Mouse (Mus musculus): ENCODE data around the gene Satb2. TPM values are rescaled to one million over a fixed set of nuclear protein-coding genes. Genes with fewer than 3 reads are reported as not detected.
A peak's percentile ranks its signal among the peaks of the same experiment; 100 is the strongest.

Satb2 gene
- polyA plus RNA-seq, 1 experiment from 2014 or later = 0.90 TPM

DNA sequence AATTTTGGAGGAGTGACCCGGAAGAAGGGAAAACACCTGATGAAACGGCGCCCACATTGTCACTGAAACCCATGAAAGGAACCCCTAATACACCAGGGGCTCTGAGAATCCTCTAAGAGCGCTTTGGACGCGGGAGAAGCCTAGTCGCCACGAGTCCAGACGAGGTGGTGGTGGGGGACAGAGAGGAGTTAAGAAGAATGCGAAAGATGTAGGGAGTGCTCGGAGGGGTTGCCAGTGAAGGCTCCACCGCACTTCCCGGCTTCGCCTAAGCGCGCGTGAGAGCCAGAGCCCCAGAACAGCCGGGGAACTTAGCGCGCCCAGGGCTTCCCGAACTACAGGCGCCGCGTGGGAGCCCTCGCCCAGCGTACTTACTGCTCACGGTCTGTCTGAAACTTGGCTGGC, 7.7 kb downstream of the Satb2 start:
- no peak overlapping the region for H3K27ac ChIP-seq (ENCODE audit: low read depth, low read length)
- H3K36me3 ChIP-seq (ENCODE audit: control insufficient read depth, insufficient read depth, low read length) = no peaks in the 10 kb centered on the region
- under 1% methylated on average over 27 of the region's 27 CpGs for whole genome bisulfite sequencing (ENCODE audit: insufficient replicate concordance)
- H3K9me3 ChIP-seq (replicated peaks; ENCODE audit: control insufficient read depth, low read length) = no peaks in the 10 kb centered on the region
- H3K4me2 ChIP-seq = peak overlapping the region; percentile 84
- H3K9ac ChIP-seq (ENCODE audit: low read depth, low read length) = 0 out of 2 replicates have a peak overlapping the region, but pooled peaks have one; percentile 7
- ATAC-seq (replicated peaks; ENCODE audit: insufficient number of reproducible peaks, low FRiP score, low TSS enrichment) = no peak
- H3K27me3 ChIP-seq (ENCODE audit: control insufficient read depth, insufficient read depth, low read length) = peaks cover 43% of the 10 kb centered on the region
- peak overlapping the region; percentile 65 for H3K4me3 ChIP-seq (ENCODE audit: low read depth, low read length)
- H3K4me1 ChIP-seq (ENCODE audit: control insufficient read depth, insufficient read depth, low read length) = peaks cover 12% of the 10 kb centered on the region

DNA sequence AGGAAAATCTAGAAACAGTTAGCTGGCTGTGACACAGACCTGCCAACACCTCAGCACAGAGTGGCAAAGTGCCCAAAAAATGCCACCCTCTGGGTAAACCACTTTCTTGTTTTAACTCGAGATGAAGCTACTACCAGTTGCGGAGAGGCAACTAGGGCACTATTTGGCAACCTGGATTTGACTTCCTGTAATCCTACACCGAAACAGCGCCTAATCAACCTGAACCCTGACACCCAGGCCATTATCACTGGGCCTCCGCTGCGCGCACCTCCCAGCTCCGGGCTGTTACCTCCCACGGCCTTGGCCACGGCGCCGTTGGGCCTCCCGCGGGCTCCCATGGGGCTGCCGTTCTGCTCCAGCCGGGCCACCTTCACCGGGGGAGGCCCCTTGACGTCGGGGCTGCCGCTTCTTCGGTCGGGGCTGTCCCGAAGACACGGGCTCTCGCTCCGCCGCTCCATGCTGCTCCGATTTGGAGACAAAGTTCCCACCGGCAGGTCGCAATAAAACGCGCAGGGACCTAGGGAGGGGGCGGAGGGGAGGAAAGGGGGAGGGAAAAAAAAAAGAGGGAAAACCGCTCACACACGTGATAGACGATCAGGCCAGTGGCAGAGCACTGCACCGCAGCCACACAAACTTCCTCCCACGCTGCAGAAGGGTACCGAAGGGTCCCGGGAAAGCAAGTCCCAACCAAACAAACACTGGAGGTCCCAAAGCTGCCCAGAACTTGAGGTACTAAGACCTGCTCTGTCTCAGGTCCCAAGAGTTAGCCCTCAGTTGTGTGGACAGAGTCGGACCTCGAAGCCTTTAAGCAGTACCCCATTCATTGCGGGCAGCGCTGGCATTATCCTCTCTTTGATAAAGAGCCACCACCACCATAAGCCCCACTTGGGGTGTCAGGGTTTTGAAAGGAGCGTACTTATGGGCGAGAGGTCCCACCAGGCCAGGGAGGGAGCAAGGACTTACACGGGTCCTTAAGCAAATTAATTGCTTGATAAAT, 8.8 kb downstream of the Satb2 start:
- H3K27me3 ChIP-seq (ENCODE audit: control insufficient read depth, insufficient read depth, low read length) = peaks cover 37% of the 10 kb centered on the region
- H3K4me1 ChIP-seq (ENCODE audit: control insufficient read depth, insufficient read depth, low read length) = peaks cover 12% of the 10 kb centered on the region
- peak overlapping the region; percentile 47 for H3K4me3 ChIP-seq (ENCODE audit: low read depth, low read length)
- no peak overlapping the region for H3K27ac ChIP-seq (ENCODE audit: low read depth, low read length)
- H3K36me3 ChIP-seq (ENCODE audit: control insufficient read depth, insufficient read depth, low read length) = no peaks in the 10 kb centered on the region
- under 1% methylated on average over 47 of the region's 47 CpGs for WGBS (ENCODE audit: insufficient replicate concordance)
- ATAC-seq (replicated peaks; ENCODE audit: insufficient number of reproducible peaks, low FRiP score, low TSS enrichment) = no peak
- peak overlapping the region; percentile 79 for H3K4me2 ChIP-seq
- no peaks in the 10 kb centered on the region for H3K9me3 ChIP-seq (replicated peaks; ENCODE audit: control insufficient read depth, low read length)
- no peak overlapping the region for H3K9ac ChIP-seq (ENCODE audit: low read depth, low read length)

DNA sequence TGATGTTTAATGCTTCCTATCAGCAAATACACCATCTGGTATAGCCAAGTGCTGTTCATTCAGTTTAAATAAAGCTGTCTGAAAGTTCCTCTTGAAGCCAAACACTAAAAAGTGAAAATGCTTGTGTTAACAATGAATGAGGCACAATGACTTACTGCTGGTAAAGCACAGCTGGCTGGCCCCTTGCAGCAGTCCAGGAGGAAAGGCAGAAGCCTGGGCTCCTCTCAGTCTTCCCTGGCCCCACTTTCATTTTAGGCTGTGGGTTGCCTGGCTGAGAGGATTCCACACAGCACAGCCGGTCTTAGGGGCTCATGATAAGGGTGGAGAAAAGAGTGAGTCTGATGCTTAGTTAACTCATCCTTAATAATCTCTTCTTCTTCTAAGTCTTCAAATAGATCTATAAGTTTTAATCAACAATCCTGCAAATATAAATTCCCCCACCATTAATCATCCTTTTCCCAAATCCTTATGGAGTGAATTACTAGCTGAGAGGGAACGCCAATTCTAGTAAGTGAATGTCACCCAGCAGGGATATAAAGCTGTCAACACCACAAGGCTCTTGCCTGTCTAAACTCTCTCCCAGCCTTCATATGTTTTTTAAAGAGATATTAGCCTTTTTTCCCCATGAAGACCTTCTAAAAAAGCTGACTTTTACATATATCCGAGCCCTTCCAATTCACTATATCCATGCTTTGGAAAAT, 12.4 kb downstream of the Satb2 start:
- no peak overlapping the region for H3K4me2 ChIP-seq
- ATAC-seq (replicated peaks; ENCODE audit: insufficient number of reproducible peaks, low FRiP score, low TSS enrichment) = no peak
- WGBS (ENCODE audit: insufficient replicate concordance) = 37% methylated on average over 3 of the region's 3 CpGs
- no peaks in the 10 kb centered on the region for H3K9me3 ChIP-seq (replicated peaks; ENCODE audit: control insufficient read depth, low read length)
- no peaks in the 10 kb centered on the region for H3K36me3 ChIP-seq (ENCODE audit: control insufficient read depth, insufficient read depth, low read length)
- no peak overlapping the region for H3K27ac ChIP-seq (ENCODE audit: low read depth, low read length)
- H3K27me3 ChIP-seq (ENCODE audit: control insufficient read depth, insufficient read depth, low read length) = peaks cover 32% of the 10 kb centered on the region
- no peak overlapping the region for H3K4me3 ChIP-seq (ENCODE audit: low read depth, low read length)
- peaks cover 9% of the 10 kb centered on the region for H3K4me1 ChIP-seq (ENCODE audit: control insufficient read depth, insufficient read depth, low read length)
- H3K9ac ChIP-seq (ENCODE audit: low read depth, low read length) = no peak overlapping the region

DNA sequence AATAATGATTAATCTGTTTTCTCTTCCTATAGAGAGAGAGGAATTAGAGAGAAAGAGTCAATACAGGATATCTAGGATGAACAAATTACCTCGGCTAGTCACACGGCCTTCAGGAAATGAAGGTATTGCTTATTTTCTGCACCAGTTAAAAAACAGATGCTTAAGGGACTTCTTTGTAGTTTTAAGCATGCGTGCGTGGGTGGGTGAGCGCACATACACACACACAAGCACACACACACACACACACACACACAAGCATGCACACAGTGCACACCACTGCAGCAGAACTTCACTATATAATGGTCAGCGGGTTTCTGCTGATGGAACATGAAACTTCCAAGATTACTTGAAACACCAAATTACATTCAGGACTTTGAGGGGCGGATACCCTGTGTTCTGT, 14.0 kb downstream of the Satb2 start:
- 75% methylated on average over 7 of the region's 7 CpGs for WGBS (ENCODE audit: insufficient replicate concordance)
- Histone ChIP-seq H3K9ac (ENCODE audit: low read depth, low read length) (no peak overlapping the region), H3K27me3 (ENCODE audit: control insufficient read depth, insufficient read depth, low read length) (peaks cover 18% of the 10 kb centered on the region), H3K4me2 (no peak overlapping the region), H3K4me3 (ENCODE audit: low read depth, low read length) (no peak overlapping the region), H3K9me3 (replicated peaks; ENCODE audit: control insufficient read depth, low read length) (no peaks in the 10 kb centered on the region), H3K4me1 (ENCODE audit: control insufficient read depth, insufficient read depth, low read length) (peaks cover 3% of the 10 kb centered on the region; the same call in 1 of the 2 replicates), H3K36me3 (ENCODE audit: control insufficient read depth, insufficient read depth, low read length) (no peaks in the 10 kb centered on the region), H3K27ac (ENCODE audit: low read depth, low read length) (no peak overlapping the region)
- ATAC-seq (replicated peaks; ENCODE audit: insufficient number of reproducible peaks, low FRiP score, low TSS enrichment) = no peak

DNA sequence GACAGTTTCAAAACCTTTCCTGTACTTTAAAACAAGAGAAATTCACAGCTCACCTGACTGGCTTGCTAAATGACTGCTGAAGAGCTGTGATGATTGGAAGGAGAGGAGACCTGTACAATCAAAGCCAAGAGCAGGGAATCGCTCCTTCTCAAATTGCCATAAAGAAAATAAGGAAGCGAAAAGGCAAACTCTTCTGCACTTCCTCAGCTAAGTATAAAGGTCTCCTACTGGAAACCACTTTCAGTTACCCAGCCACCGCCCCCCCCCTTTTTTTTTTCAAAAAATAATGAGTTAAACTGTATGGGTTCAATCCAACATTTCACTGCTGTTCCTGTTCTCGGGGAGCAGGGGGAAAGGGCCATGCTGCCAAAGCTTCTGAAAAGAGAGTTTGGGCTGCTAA, 15.2 kb downstream of the Satb2 start:
- Histone ChIP-seq H3K4me1 (ENCODE audit: control insufficient read depth, insufficient read depth, low read length) (no peaks in the 10 kb centered on the region), H3K36me3 (ENCODE audit: control insufficient read depth, insufficient read depth, low read length) (no peaks in the 10 kb centered on the region), H3K27me3 (ENCODE audit: control insufficient read depth, insufficient read depth, low read length) (peaks cover 6% of the 10 kb centered on the region; the same call in 1 of the 2 replicates), H3K4me2 (no peak overlapping the region), H3K4me3 (ENCODE audit: low read depth, low read length) (no peak overlapping the region), H3K9ac (ENCODE audit: low read depth, low read length) (no peak overlapping the region), H3K9me3 (replicated peaks; ENCODE audit: control insufficient read depth, low read length) (no peaks in the 10 kb centered on the region), H3K27ac (ENCODE audit: low read depth, low read length) (no peak overlapping the region)
- no peak for ATAC-seq (replicated peaks; ENCODE audit: insufficient number of reproducible peaks, low FRiP score, low TSS enrichment)
- WGBS (ENCODE audit: insufficient replicate concordance) = 74% methylated on average over 4 of the region's 4 CpGs

DNA sequence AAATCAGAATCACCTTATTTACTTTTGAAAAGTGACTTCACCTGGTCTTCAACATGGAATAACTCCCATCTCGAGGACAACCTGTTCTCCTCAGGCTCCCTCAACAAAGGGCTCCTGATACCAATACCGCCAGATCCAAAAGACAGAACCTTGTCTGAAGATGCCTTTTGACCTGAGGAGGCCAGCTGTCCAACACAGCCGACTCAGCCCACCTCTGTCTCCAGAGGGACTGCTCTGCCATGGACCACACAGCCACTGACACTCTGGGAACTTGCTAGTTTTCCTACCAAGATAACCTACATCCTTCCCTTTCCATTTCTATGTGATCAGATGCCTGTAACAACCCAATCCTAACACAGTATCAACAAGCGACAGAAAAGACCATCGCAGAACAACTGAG, 19.5 kb downstream of the Satb2 start:
- ATAC-seq (replicated peaks; ENCODE audit: insufficient number of reproducible peaks, low FRiP score, low TSS enrichment) = no peak

DNA sequence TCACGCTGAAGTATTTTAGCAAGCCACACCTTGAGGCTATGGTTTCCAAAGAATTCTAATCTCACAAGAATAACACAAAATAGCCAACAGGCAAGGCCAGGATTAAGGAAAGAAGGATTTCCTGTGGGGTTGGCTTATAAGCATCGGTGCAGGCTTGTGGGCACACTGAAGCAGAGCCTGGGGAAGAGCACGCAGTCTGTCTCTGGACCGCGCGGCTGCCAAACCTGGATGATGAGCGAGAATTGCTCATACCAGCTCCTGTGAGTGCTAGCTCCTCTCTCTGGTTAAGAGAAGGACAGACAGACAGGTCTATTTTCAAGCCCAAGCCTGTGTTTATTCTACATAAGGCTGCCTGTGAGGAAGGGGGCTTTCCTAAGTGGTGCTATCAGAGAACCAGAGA, 20.5 kb downstream of the Satb2 start:
- no peaks in the 10 kb centered on the region for H3K36me3 ChIP-seq (ENCODE audit: control insufficient read depth, insufficient read depth, low read length)
- H3K4me3 ChIP-seq (ENCODE audit: low read depth, low read length) = no peak overlapping the region
- H3K27ac ChIP-seq (ENCODE audit: low read depth, low read length) = no peak overlapping the region
- ATAC-seq (replicated peaks; ENCODE audit: insufficient number of reproducible peaks, low FRiP score, low TSS enrichment) = no peak
- H3K4me2 ChIP-seq = no peak overlapping the region
- no peaks in the 10 kb centered on the region for H3K9me3 ChIP-seq (replicated peaks; ENCODE audit: control insufficient read depth, low read length)
- no peaks in the 10 kb centered on the region for H3K4me1 ChIP-seq (ENCODE audit: control insufficient read depth, insufficient read depth, low read length)
- H3K9ac ChIP-seq (ENCODE audit: low read depth, low read length) = no peak overlapping the region
- 79% methylated on average over 7 of the region's 7 CpGs for WGBS (ENCODE audit: insufficient replicate concordance)
- no peaks in the 10 kb centered on the region for H3K27me3 ChIP-seq (ENCODE audit: control insufficient read depth, insufficient read depth, low read length)

More for the DNA sequence above, 19.5 kb downstream of the Satb2 start:
- H3K9me3 ChIP-seq (replicated peaks; ENCODE audit: control insufficient read depth, low read length) = no peaks in the 10 kb centered on the region
- 60% methylated on average over 5 of the region's 5 CpGs for WGBS (ENCODE audit: insufficient replicate concordance)
- H3K9ac ChIP-seq (ENCODE audit: low read depth, low read length) = no peak overlapping the region
- H3K4me3 ChIP-seq (ENCODE audit: low read depth, low read length) = no peak overlapping the region
- H3K27ac ChIP-seq (ENCODE audit: low read depth, low read length) = no peak overlapping the region
- no peaks in the 10 kb centered on the region for H3K27me3 ChIP-seq (ENCODE audit: control insufficient read depth, insufficient read depth, low read length)
- H3K4me1 ChIP-seq (ENCODE audit: control insufficient read depth, insufficient read depth, low read length) = no peaks in the 10 kb centered on the region
- H3K36me3 ChIP-seq (ENCODE audit: control insufficient read depth, insufficient read depth, low read length) = no peaks in the 10 kb centered on the region
- H3K4me2 ChIP-seq = no peak overlapping the region

DNA sequence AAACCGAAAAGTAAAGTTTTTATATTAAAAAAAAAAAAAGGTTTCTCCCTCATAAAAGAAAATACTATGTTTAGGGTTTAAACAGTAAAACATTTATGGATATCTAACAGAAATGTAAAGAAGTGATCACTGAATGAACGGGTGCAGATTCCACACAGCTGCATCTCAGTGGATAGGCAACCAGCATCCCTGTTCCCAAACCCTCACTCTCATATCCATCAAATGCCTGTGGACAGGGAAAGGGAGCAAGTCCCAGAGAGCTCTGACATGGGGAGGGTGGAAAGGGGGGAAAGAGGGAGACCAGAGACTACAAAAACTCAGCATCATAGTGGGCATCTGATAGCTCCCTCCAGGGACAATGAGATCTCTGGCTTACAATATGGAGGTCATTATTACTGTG, 21.6 kb downstream of the Satb2 start:
- Histone ChIP-seq H3K4me2 (no peak overlapping the region), H3K36me3 (ENCODE audit: control insufficient read depth, insufficient read depth, low read length) (no peaks in the 10 kb centered on the region), H3K4me3 (ENCODE audit: low read depth, low read length) (no peak overlapping the region), H3K9ac (ENCODE audit: low read depth, low read length) (no peak overlapping the region), H3K27ac (ENCODE audit: low read depth, low read length) (no peak overlapping the region), H3K27me3 (ENCODE audit: control insufficient read depth, insufficient read depth, low read length) (no peaks in the 10 kb centered on the region), H3K4me1 (ENCODE audit: control insufficient read depth, insufficient read depth, low read length) (no peaks in the 10 kb centered on the region), H3K9me3 (replicated peaks; ENCODE audit: control insufficient read depth, low read length) (no peaks in the 10 kb centered on the region)
- ATAC-seq (replicated peaks; ENCODE audit: insufficient number of reproducible peaks, low FRiP score, low TSS enrichment) = no peak
- WGBS (ENCODE audit: insufficient replicate concordance) = 81% methylated on average over 2 of the region's 2 CpGs
